Mouse (Mus musculus) lung, postnatal 0 days (tissue): ENCODE data around the gene Camta1.

Experiments used
- CTCF ChIP-seq: IDR thresholded peaks from 2 replicates; pipeline ENCODE4 v1.5.1; 2016; ENCODE audit warnings: antibody characterized with exemption, mild to moderate bottlenecking
- EP300 ChIP-seq: IDR thresholded peaks from 2 replicates; pipeline ENCODE4 v1.6.1; 2016; ENCODE audit warnings: antibody characterized with exemption, mild to moderate bottlenecking, control low read depth

DNA sequence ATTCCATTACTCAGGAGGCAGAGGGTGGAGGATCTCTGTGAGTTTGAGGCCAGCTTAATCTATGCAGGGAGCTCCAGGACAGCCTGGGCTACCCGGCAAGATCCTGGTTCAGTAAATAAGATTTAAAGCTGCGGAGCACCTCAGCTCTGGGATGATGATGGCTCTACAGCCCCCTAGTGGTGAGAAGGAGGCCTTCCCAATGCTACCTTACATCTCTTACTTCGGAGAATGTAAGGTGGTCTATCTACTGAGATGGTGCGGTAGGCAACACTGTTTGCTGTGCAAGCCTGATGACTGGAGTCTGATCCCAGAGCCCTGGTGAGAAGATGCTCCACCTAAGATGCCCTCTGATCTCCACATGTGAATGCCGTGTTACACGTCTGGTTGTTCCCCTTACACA, 834.7 kb downstream of the Camta1 start:
- TF ChIP-seq CTCF = peak; percentile 84
- TF ChIP-seq EP300 = no peak
